Mouse (Mus musculus) heart, postnatal 14 days (tissue): ENCODE measurements around the gene Krtcap2. TPM values are rescaled to one million over a fixed set of nuclear protein-coding genes. Genes with fewer than 3 reads are reported as not detected.

Experiments
- DNase-seq, 2 experiments: peaks; one replicate each; pipeline ENCODE4 v3.0.0; 2021 to 2022
- intact Hi-C: fragments of 180-260 bp; cut with DNase I; formaldehyde crosslinking; loops from one replicate; pipeline ENCODE4 v1.15.1; 2025
- total RNA-seq, 2 experiments: library from RNA; stranded (reverse); gene quantifications; 2 replicates each; pipeline ENCODE4 v1.2.3; 2021

Krtcap2 gene
- total RNA-seq, 2 experiments from 2014 or later: 71.9 to 72.8 TPM

GRCm38 (mm10) chr3:89221167-89221566 lies 24.6 kb upstream of the Krtcap2 start:
- intact Hi-C loops: no loop called here
- DNase-seq: no peak

GRCm38 (mm10) chr3:89224796-89225195 lies 21.0 kb upstream of the Krtcap2 start:
- no peak for DNase-seq
- intact Hi-C loops: no loop called here

GRCm38 (mm10) chr3:89225321-89225815 lies 20.4 kb upstream of the Krtcap2 start:
- intact Hi-C loops: no loop called here
- DNase-seq: no peak

GRCm38 (mm10) chr3:89225918-89226317 lies 19.8 kb upstream of the Krtcap2 start:
- DNase-seq: no peak
- intact Hi-C loops: no loop called here

- intact Hi-C loops: no loop called here
Measured at GRCm38 (mm10) chr3:89226361-89226760, 19.4 kb upstream of the Krtcap2 start.

GRCm38 (mm10) chr3:89226900-89227299 lies 18.9 kb upstream of the Krtcap2 start, which contains the start of gene Mtx1:
Mtx1 (minus strand) TSS chr3:89227088.
- intact Hi-C loops: no loop called here
- DNase-seq: no peak

More at GRCm38 (mm10) chr3:89226361-89226760, 19.4 kb upstream of the Krtcap2 start:
- DNase-seq: no peak

GRCm38 (mm10) chr3:89227307-89228179 lies 18.2 kb upstream of the Krtcap2 start:
- intact Hi-C loops: no loop called here
- DNase-seq: peak; percentile 79 to 84

GRCm38 (mm10) chr3:89228180-89228549 lies 17.6 kb upstream of the Krtcap2 start:
- DNase-seq: peak; percentile 91 to 94
- intact Hi-C loops: no loop called here

GRCm38 (mm10) chr3:89228836-89229235 lies 16.9 kb upstream of the Krtcap2 start, which contains the start of gene Muc1:
Muc1 (plus strand) TSS chr3:89229057.
- intact Hi-C loops: no loop called here
- DNase-seq: no peak

- intact Hi-C loops: no loop called here
- DNase-seq: no peak
Measured at GRCm38 (mm10) chr3:89229276-89229675, 16.5 kb upstream of the Krtcap2 start.

- intact Hi-C loops: no loop called here
Measured at GRCm38 (mm10) chr3:89230561-89230960, 15.2 kb upstream of the Krtcap2 start.

GRCm38 (mm10) chr3:89231345-89231744 lies 14.4 kb upstream of the Krtcap2 start:
- no peak for DNase-seq
- intact Hi-C loops: no loop called here

More at GRCm38 (mm10) chr3:89230561-89230960, 15.2 kb upstream of the Krtcap2 start:
- no peak for DNase-seq

- DNase-seq: no peak
- intact Hi-C loops: no loop called here
Measured at GRCm38 (mm10) chr3:89231772-89232275, 13.9 kb upstream of the Krtcap2 start.

- intact Hi-C loops: no loop called here
Measured at GRCm38 (mm10) chr3:89232614-89233013, 13.2 kb upstream of the Krtcap2 start.

GRCm38 (mm10) chr3:89233562-89234110 lies 12.1 kb upstream of the Krtcap2 start:
- DNase-seq: peak in 1 of 2 experiments; percentile 39
- intact Hi-C loops: no loop called here

More at GRCm38 (mm10) chr3:89232614-89233013, 13.2 kb upstream of the Krtcap2 start:
- DNase-seq: no peak

GRCm38 (mm10) chr3:89236516-89236915 lies 9.2 kb upstream of the Krtcap2 start:
- intact Hi-C loops: no loop called here

GRCm38 (mm10) chr3:89237682-89238081 lies 8.1 kb upstream of the Krtcap2 start:
- DNase-seq: no peak
- intact Hi-C loops: no loop called here

More at GRCm38 (mm10) chr3:89236516-89236915, 9.2 kb upstream of the Krtcap2 start:
- no peak for DNase-seq

- intact Hi-C loops: no loop called here
- DNase-seq: no peak
Measured at GRCm38 (mm10) chr3:89238494-89238893, 7.3 kb upstream of the Krtcap2 start.

GRCm38 (mm10) chr3:89242331-89242895 lies 3.4 kb upstream of the Krtcap2 start:
- peak; percentile 54 to 78 for DNase-seq
- intact Hi-C loops: no loop called here

- DNase-seq: peak in 1 of 2 experiments; percentile 57
Measured at GRCm38 (mm10) chr3:89243609-89244008, 2.2 kb upstream of the Krtcap2 start.

More at GRCm38 (mm10) chr3:89243609-89244008, 2.2 kb upstream of the Krtcap2 start:
- intact Hi-C loops: no loop called here
